Mouse (Mus musculus): ENCODE measurements around the gene Atf6b. TPM values are rescaled to one million over a fixed set of nuclear protein-coding genes. Genes with fewer than 3 reads are reported as not detected.
A peak's percentile ranks its signal among the peaks of the same experiment; 100 is the strongest.

Gene Atf6b
- polyA plus RNA-seq, 1 experiment from 2014 or later: 106 TPM

- 57% methylated on average over 9 of the region's 9 CpGs for WGBS
- H3K27ac ChIP-seq: no peak overlapping the region
Measured at GRCm38 (mm10) chr17:34684253-34684893, 37.4 kb downstream of the Atf6b start.

GRCm38 (mm10) chr17:34685120-34686110, 38.5 kb downstream of the Atf6b start:
- 77% methylated on average over 28 of the region's 28 CpGs for WGBS
- H3K4me2 ChIP-seq: no peak overlapping the region
- no peaks in the 10 kb centered on the region for H3K9me3 ChIP-seq
- peaks cover 33% of the 10 kb centered on the region for H3K4me1 ChIP-seq
- ATAC-seq (ENCODE audit: insufficient number of reproducible peaks, insufficient read depth, low FRiP score, low TSS enrichment, low read depth): no peak
- H3K4me3 ChIP-seq: no peak overlapping the region
- H3K27me3 ChIP-seq: peaks cover 9% of the 10 kb centered on the region
- no peak overlapping the region for H3K27ac ChIP-seq
- H3K36me3 ChIP-seq: no peaks in the 10 kb centered on the region
- H3K9ac ChIP-seq: peak overlapping the region; percentile 27; the same call in 1 of the 2 replicates

More at GRCm38 (mm10) chr17:34684253-34684893, 37.4 kb downstream of the Atf6b start:
- H3K4me2 ChIP-seq: no peak overlapping the region
- H3K27me3 ChIP-seq: peaks cover 19% of the 10 kb centered on the region
- no peaks in the 10 kb centered on the region for H3K9me3 ChIP-seq
- no peak for ATAC-seq (ENCODE audit: insufficient number of reproducible peaks, insufficient read depth, low FRiP score, low TSS enrichment, low read depth)
- H3K36me3 ChIP-seq: no peaks in the 10 kb centered on the region
- no peak overlapping the region for H3K4me3 ChIP-seq
- peak overlapping the region; percentile 27; the same call in 1 of the 2 replicates for H3K9ac ChIP-seq
- peaks cover 40% of the 10 kb centered on the region for H3K4me1 ChIP-seq

DNA sequence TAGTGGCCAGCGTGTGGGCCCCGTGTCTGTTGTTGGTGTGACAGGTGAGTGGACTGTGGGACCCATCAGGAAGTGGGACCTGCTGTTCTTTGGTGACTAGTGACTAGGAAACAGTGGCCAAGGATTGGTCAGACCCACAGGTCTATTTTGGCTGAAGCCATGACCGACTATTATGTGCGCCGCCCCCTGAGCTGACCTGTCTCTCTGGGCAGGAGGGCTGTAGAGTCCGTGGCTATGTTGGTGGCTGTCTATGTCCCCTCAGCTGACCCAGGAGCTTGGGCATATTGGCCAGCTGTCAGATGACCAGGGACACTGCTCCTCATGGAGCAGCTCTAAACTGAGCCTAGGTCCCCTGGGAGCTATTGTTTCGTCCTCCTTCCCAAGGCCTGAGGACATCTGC, 41.9 kb downstream of the Atf6b start:
- Histone ChIP-seq H3K36me3 (no peaks in the 10 kb centered on the region), H3K27me3 (no peaks in the 10 kb centered on the region), H3K4me1 (peaks cover 20% of the 10 kb centered on the region), H3K9me3 (no peaks in the 10 kb centered on the region), H3K4me3 (no peak overlapping the region), H3K9ac (no peak overlapping the region), H3K27ac (no peak overlapping the region), H3K4me2 (no peak overlapping the region)
- 85% methylated on average over 7 of the region's 7 CpGs for WGBS
- no peak for ATAC-seq (ENCODE audit: insufficient number of reproducible peaks, insufficient read depth, low FRiP score, low TSS enrichment, low read depth)

DNA sequence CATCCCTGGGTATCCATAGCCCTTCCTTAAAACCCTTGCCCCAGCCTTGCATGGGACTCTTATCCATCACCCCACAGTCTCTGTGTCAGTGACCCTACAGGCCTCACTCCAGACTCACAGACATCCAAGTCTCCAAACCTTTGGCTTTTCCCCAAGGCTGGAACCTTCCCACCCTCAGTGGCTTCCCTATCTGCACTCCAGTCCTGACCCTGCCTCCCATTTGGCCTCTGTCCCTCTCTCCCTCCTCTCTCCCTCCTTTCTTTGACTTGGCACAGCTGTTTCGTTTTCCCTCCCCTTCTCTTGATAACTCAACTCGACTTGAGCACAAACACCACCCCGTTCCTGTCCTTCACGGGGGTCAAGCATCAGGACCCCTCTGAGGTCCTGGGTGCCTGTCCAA, 43.5 kb downstream of the Atf6b start:
- Histone ChIP-seq H3K4me3 (no peak overlapping the region), H3K4me1 (0 out of 2 replicates have a peak, but pooled peaks cover 4% of the 10 kb centered on the region)
- 75% methylated on average over 4 of the region's 4 CpGs for WGBS

DNA sequence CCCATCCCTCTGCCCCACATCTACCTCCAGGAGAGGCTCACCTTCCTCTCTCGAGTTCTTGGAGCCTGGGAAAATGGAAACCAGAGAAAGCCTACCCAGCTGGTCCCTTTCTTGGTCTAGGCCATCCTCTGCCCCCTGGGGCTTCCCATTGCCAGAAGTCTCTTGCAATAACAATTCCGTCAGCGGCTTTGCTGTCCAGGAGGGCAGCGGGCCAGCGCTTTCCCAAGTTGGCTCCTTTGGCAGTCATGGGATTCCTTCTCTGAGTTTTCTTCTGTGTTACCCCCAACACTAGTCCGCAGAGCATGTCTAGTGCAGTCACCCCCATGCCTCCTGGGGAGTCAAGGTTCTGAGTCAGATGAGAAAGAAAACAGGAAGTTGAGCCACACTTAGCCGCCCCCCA, 46.0 kb downstream of the Atf6b start:
- no peaks in the 10 kb centered on the region for H3K4me1 ChIP-seq
- H3K27me3 ChIP-seq: no peaks in the 10 kb centered on the region
- H3K27ac ChIP-seq: no peak overlapping the region
- ATAC-seq (ENCODE audit: insufficient number of reproducible peaks, insufficient read depth, low FRiP score, low TSS enrichment, low read depth): no peak
- H3K4me3 ChIP-seq: no peak overlapping the region
- WGBS: 67% methylated on average over 7 of the region's 7 CpGs
- H3K9me3 ChIP-seq: no peaks in the 10 kb centered on the region
- H3K9ac ChIP-seq: no peak overlapping the region
- H3K36me3 ChIP-seq: no peaks in the 10 kb centered on the region
- H3K4me2 ChIP-seq: no peak overlapping the region

More for the DNA sequence above, 43.5 kb downstream of the Atf6b start:
- Histone ChIP-seq H3K27me3 (no peaks in the 10 kb centered on the region), H3K27ac (no peak overlapping the region), H3K9me3 (no peaks in the 10 kb centered on the region), H3K9ac (no peak overlapping the region), H3K4me2 (no peak overlapping the region), H3K36me3 (no peaks in the 10 kb centered on the region)
- ATAC-seq (ENCODE audit: insufficient number of reproducible peaks, insufficient read depth, low FRiP score, low TSS enrichment, low read depth): no peak

GRCm38 (mm10) chr17:34699575-34700408, 52.8 kb downstream of the Atf6b start:
- H3K4me1 ChIP-seq: peaks cover 17% of the 10 kb centered on the region
- no peaks in the 10 kb centered on the region for H3K36me3 ChIP-seq
- H3K9me3 ChIP-seq: no peaks in the 10 kb centered on the region
- no peak overlapping the region; the same call in 1 of the 2 replicates for H3K4me2 ChIP-seq
- H3K9ac ChIP-seq: 0 out of 2 replicates have a peak overlapping the region, but pooled peaks have one; percentile 44
- H3K27ac ChIP-seq: peak overlapping the region; percentile 81
- no peak overlapping the region for H3K4me3 ChIP-seq
- no peaks in the 10 kb centered on the region for H3K27me3 ChIP-seq
- WGBS: 29% methylated on average over 14 of the region's 14 CpGs
- no peak for ATAC-seq (ENCODE audit: insufficient number of reproducible peaks, insufficient read depth, low FRiP score, low TSS enrichment, low read depth)

- H3K4me2 ChIP-seq: no peak overlapping the region
- no peak overlapping the region for H3K4me3 ChIP-seq
- no peaks in the 10 kb centered on the region for H3K9me3 ChIP-seq
- no peaks in the 10 kb centered on the region for H3K36me3 ChIP-seq
- no peaks in the 10 kb centered on the region for H3K27me3 ChIP-seq
- H3K27ac ChIP-seq: no peak overlapping the region
- ATAC-seq (ENCODE audit: insufficient number of reproducible peaks, insufficient read depth, low FRiP score, low TSS enrichment, low read depth): no peak
- no peak overlapping the region for H3K9ac ChIP-seq
- H3K4me1 ChIP-seq: peaks cover 17% of the 10 kb centered on the region
- WGBS: 70% methylated on average over 2 of the region's 2 CpGs
Measured at GRCm38 (mm10) chr17:34700671-34701071, 53.7 kb downstream of the Atf6b start.

Other genes starting within 250 kb of the Atf6b start
- 0.52 and 0.96 TPM in 2 replicates for gene BC051142, start 248.3 kb upstream of the Atf6b start, polyA plus RNA-seq (2015; fragmentation: Nextera tagmentation; extraction: Ambion mirVana)
- not detected in 2 replicates for gene Btnl4, start 169.8 kb upstream of the Atf6b start, polyA plus RNA-seq (2015; fragmentation: Nextera tagmentation; extraction: Ambion mirVana)
- gene Btnl6, start 129.8 kb upstream of the Atf6b start, polyA plus RNA-seq (2015; fragmentation: Nextera tagmentation; extraction: Ambion mirVana): 0.54 TPM in 1 of 2 replicates, not detected in the other
- 4.4 and 5.0 TPM in 2 replicates for gene Notch4, start 82.9 kb upstream of the Atf6b start, polyA plus RNA-seq (2015; fragmentation: Nextera tagmentation; extraction: Ambion mirVana)
- gene Gpsm3, start 57.3 kb upstream of the Atf6b start, polyA plus RNA-seq (2015; fragmentation: Nextera tagmentation; extraction: Ambion mirVana): 5.3 and 6.0 TPM in 2 replicates
- gene Pbx2, start 55.9 kb upstream of the Atf6b start, polyA plus RNA-seq (2015; fragmentation: Nextera tagmentation; extraction: Ambion mirVana): 14.8 and 19.2 TPM in 2 replicates
- gene Ager, start 49.3 kb upstream of the Atf6b start, polyA plus RNA-seq (2015; fragmentation: Nextera tagmentation; extraction: Ambion mirVana): 3.6 and 4.2 TPM in 2 replicates
- 130 and 132 TPM in 2 replicates for gene Rnf5, start 43.5 kb upstream of the Atf6b start, polyA plus RNA-seq (2015; fragmentation: Nextera tagmentation; extraction: Ambion mirVana)
- gene Agpat1, start 42.9 kb upstream of the Atf6b start, polyA plus RNA-seq (2015; fragmentation: Nextera tagmentation; extraction: Ambion mirVana): 50.7 and 57.5 TPM in 2 replicates
- gene Egfl8, start 31.2 kb upstream of the Atf6b start, polyA plus RNA-seq (2015; fragmentation: Nextera tagmentation; extraction: Ambion mirVana): 7.5 and 10.2 TPM in 2 replicates
- gene Ppt2, start 18.6 kb upstream of the Atf6b start, polyA plus RNA-seq (2015; fragmentation: Nextera tagmentation; extraction: Ambion mirVana): 21.6 and 22.2 TPM in 2 replicates
- 0.55 and 0.78 TPM in 2 replicates for gene Prrt1, start 17.6 kb upstream of the Atf6b start, polyA plus RNA-seq (2015; fragmentation: Nextera tagmentation; extraction: Ambion mirVana)
- gene Fkbpl, start 2.4 kb upstream of the Atf6b start, polyA plus RNA-seq (2015; fragmentation: Nextera tagmentation; extraction: Ambion mirVana): 15.0 and 18.0 TPM in 2 replicates
- gene Tnxb, start 23.4 kb downstream of the Atf6b start, polyA plus RNA-seq (2015; fragmentation: Nextera tagmentation; extraction: Ambion mirVana): 0.03 and 0.04 TPM in 2 replicates
- gene C4b, start 96.7 kb downstream of the Atf6b start, polyA plus RNA-seq (2015; fragmentation: Nextera tagmentation; extraction: Ambion mirVana): 0.34 TPM in 1 of 2 replicates, not detected in the other
- not detected in 2 replicates for gene Cyp21a1, start 157.4 kb downstream of the Atf6b start, polyA plus RNA-seq (2015; fragmentation: Nextera tagmentation; extraction: Ambion mirVana)
- 25.4 and 29.4 TPM in 2 replicates for gene Stk19, start 189.8 kb downstream of the Atf6b start, polyA plus RNA-seq (2015; fragmentation: Nextera tagmentation; extraction: Ambion mirVana)
- 66.3 and 75.1 TPM in 2 replicates for gene Dxo, start 189.9 kb downstream of the Atf6b start, polyA plus RNA-seq (2015; fragmentation: Nextera tagmentation; extraction: Ambion mirVana)
- 52.2 and 55.6 TPM in 2 replicates for gene Skiv2l, start 203.1 kb downstream of the Atf6b start, polyA plus RNA-seq (2015; fragmentation: Nextera tagmentation; extraction: Ambion mirVana)
- gene Nelfe, start 203.2 kb downstream of the Atf6b start, polyA plus RNA-seq (2015; fragmentation: Nextera tagmentation; extraction: Ambion mirVana): 119 and 126 TPM in 2 replicates
- 1.6 and 5.7 TPM in 2 replicates for gene Cfb, start 215.4 kb downstream of the Atf6b start, polyA plus RNA-seq (2015; fragmentation: Nextera tagmentation; extraction: Ambion mirVana)
- gene Zbtb12, start 232.3 kb downstream of the Atf6b start, polyA plus RNA-seq (2015; fragmentation: Nextera tagmentation; extraction: Ambion mirVana): 5.5 and 7.1 TPM in 2 replicates
- not detected in 2 replicates for gene Gm20547, start 234.9 kb downstream of the Atf6b start, polyA plus RNA-seq (2015; fragmentation: Nextera tagmentation; extraction: Ambion mirVana)

Measured in embryonic facial prominence, embryonic 13.5 days (tissue).